Mouse (Mus musculus) MEL-GATA-1-ER (cell line): ENCODE data around the gene Mettl7b.

Experiments used
- DNase-seq: peaks from one replicate; pipeline ENCODE4 v3.0.0-alpha.2; 2012; ENCODE audit warnings: low read depth; ENCODE audit errors: extremely low read depth

Gene Mettl7b

GRCm38 (mm10) chr10:128919966-128920365 lies 40.8 kb downstream of the Mettl7b start:
- DNase-seq, result no peak

- no peak for DNase-seq
Observed at GRCm38 (mm10) chr10:128919203-128919631, 41.6 kb downstream of the Mettl7b start.

GRCm38 (mm10) chr10:128918246-128918645 lies 42.5 kb downstream of the Mettl7b start:
- no peak for DNase-seq

- no peak for DNase-seq
Observed at GRCm38 (mm10) chr10:128917400-128917799, 43.4 kb downstream of the Mettl7b start.

- no peak for DNase-seq
Observed at GRCm38 (mm10) chr10:128916665-128917064, 44.1 kb downstream of the Mettl7b start.

GRCm38 (mm10) chr10:128915550-128915949 lies 45.2 kb downstream of the Mettl7b start:
- DNase-seq, result no peak

GRCm38 (mm10) chr10:128913696-128914095 lies 47.1 kb downstream of the Mettl7b start:
- DNase-seq, result no peak

- DNase-seq, result peak; percentile 58
Observed at GRCm38 (mm10) chr10:128913219-128913618, 47.6 kb downstream of the Mettl7b start.

GRCm38 (mm10) chr10:128912791-128913190 lies 48.0 kb downstream of the Mettl7b start:
- DNase-seq, result no peak

- DNase-seq, result no peak
Observed at GRCm38 (mm10) chr10:128912268-128912667, 48.5 kb downstream of the Mettl7b start.

GRCm38 (mm10) chr10:128911430-128911829 lies 49.4 kb downstream of the Mettl7b start:
- DNase-seq, result no peak

GRCm38 (mm10) chr10:128910066-128910841 lies 50.5 kb downstream of the Mettl7b start:
- no peak for DNase-seq

GRCm38 (mm10) chr10:128909567-128910028 lies 51.2 kb downstream of the Mettl7b start:
- no peak for DNase-seq

- no peak for DNase-seq
Observed at GRCm38 (mm10) chr10:128908778-128909448, 51.9 kb downstream of the Mettl7b start.
